Mouse (Mus musculus): ENCODE data around the gene E4f1. TPM values are rescaled to one million over a fixed set of nuclear protein-coding genes. Genes with fewer than 3 reads are reported as not detected.
"Not testable (repeated sequence)": the region's sequence is repeated elsewhere in the genome, so short reads cannot be mapped to it uniquely, and the experiment has no call there.

E4f1 gene
- polyA plus RNA-seq, 1 experiment from 2014 or later: 38.4 TPM

- not testable (repeated sequence) for H3K4me1 ChIP-seq; H3K4me3 ChIP-seq; H3K27me3 ChIP-seq; ATAC-seq (ENCODE audit: insufficient number of reproducible peaks, insufficient read depth, low FRiP score, low TSS enrichment); H3K9me3 ChIP-seq; H3K4me2 ChIP-seq (replicated peaks); H3K9ac ChIP-seq; H3K27ac ChIP-seq
- H3K36me3 ChIP-seq: peaks cover 47% of the 10 kb centered on the region
- 91% methylated on average over 6 of the region's 8 CpGs for WGBS
These were observed 44.8 kb downstream of the E4f1 start for GRCm38 (mm10) chr17:24425326-24425725.

GRCm38 (mm10) chr17:24424489-24424888 is 45.6 kb downstream of the E4f1 start:
- peaks cover 55% of the 10 kb centered on the region for H3K36me3 ChIP-seq
- ATAC-seq (ENCODE audit: insufficient number of reproducible peaks, insufficient read depth, low FRiP score, low TSS enrichment): no peak

GRCm38 (mm10) chr17:24423114-24423513 is 47.0 kb downstream of the E4f1 start:
- no peak overlapping the region for H3K4me2 ChIP-seq (replicated peaks)
- H3K27me3 ChIP-seq: no peaks in the 10 kb centered on the region
- no peak for ATAC-seq (ENCODE audit: insufficient number of reproducible peaks, insufficient read depth, low FRiP score, low TSS enrichment)
- peaks cover 6% of the 10 kb centered on the region; the same call in 1 of the 2 replicates for H3K4me1 ChIP-seq
- no peak overlapping the region for H3K4me3 ChIP-seq
- H3K9me3 ChIP-seq: no peaks in the 10 kb centered on the region
- H3K9ac ChIP-seq: no peak overlapping the region
- no peak overlapping the region for H3K27ac ChIP-seq
- 94% methylated on average over 4 of the region's 4 CpGs for WGBS
- H3K36me3 ChIP-seq: peaks cover 68% of the 10 kb centered on the region

More at GRCm38 (mm10) chr17:24424489-24424888, 45.6 kb downstream of the E4f1 start:
- H3K9ac ChIP-seq: no peak overlapping the region
- H3K27ac ChIP-seq: no peak overlapping the region
- H3K4me3 ChIP-seq: no peak overlapping the region
- H3K27me3 ChIP-seq: no peaks in the 10 kb centered on the region
- H3K4me1 ChIP-seq: peaks cover 6% of the 10 kb centered on the region
- H3K4me2 ChIP-seq (replicated peaks): no peak overlapping the region
- no peaks in the 10 kb centered on the region for H3K9me3 ChIP-seq
- 92% methylated on average over 5 of the region's 5 CpGs for WGBS

- Histone ChIP-seq H3K27ac (no peak overlapping the region), H3K9ac (peak overlapping the region; percentile 85; the same call in 1 of the 2 replicates), H3K27me3 (no peaks in the 10 kb centered on the region), H3K9me3 (no peaks in the 10 kb centered on the region), H3K4me2 (replicated peaks) (peak overlapping the region; percentile 92), H3K36me3 (peaks cover 38% of the 10 kb centered on the region), H3K4me3 (peak overlapping the region; percentile 83), H3K4me1 (peaks cover 29% of the 10 kb centered on the region)
- WGBS: 87% methylated on average over 3 of the region's 3 CpGs
- ATAC-seq (ENCODE audit: insufficient number of reproducible peaks, insufficient read depth, low FRiP score, low TSS enrichment): no peak
These were observed 54.0 kb downstream of the E4f1 start for GRCm38 (mm10) chr17:24416051-24416652.

- Histone ChIP-seq H3K4me3 (peak overlapping the region; percentile 83), H3K27ac (peak overlapping the region; percentile 87), H3K27me3 (no peaks in the 10 kb centered on the region), H3K9ac (peak overlapping the region; percentile 85), H3K9me3 (no peaks in the 10 kb centered on the region), H3K4me2 (replicated peaks) (peak overlapping the region; percentile 92), H3K36me3 (peaks cover 35% of the 10 kb centered on the region), H3K4me1 (peaks cover 29% of the 10 kb centered on the region)
- no peak for ATAC-seq (ENCODE audit: insufficient number of reproducible peaks, insufficient read depth, low FRiP score, low TSS enrichment)
- under 1% methylated on average over 21 of the region's 21 CpGs for WGBS
These were observed 55.1 kb downstream of the E4f1 start for GRCm38 (mm10) chr17:24415011-24415410.

GRCm38 (mm10) chr17:24414230-24414976 is 55.7 kb downstream of the E4f1 start, which contains the start of gene Rnps1:
Rnps1 (plus strand) TSS chr17:24414565.
- WGBS: under 1% methylated on average over 63 of the region's 64 CpGs
- no peaks in the 10 kb centered on the region for H3K27me3 ChIP-seq
- peak within 1 kb of the TSS; percentile 87 for H3K27ac ChIP-seq
- ATAC-seq (ENCODE audit: insufficient number of reproducible peaks, insufficient read depth, low FRiP score, low TSS enrichment): peak; percentile 94
- no peaks in the 10 kb centered on the region for H3K9me3 ChIP-seq
- H3K4me1 ChIP-seq: peaks cover 29% of the 10 kb centered on the region
- H3K36me3 ChIP-seq: peaks cover 35% of the 10 kb centered on the region
- peak within 1 kb of the TSS; percentile 85 for H3K9ac ChIP-seq
- peak within 1 kb of the TSS; percentile 92 for H3K4me2 ChIP-seq (replicated peaks)
- peak within 1 kb of the TSS; percentile 83 for H3K4me3 ChIP-seq

GRCm38 (mm10) chr17:24413557-24414211 is 56.4 kb downstream of the E4f1 start:
- peak overlapping the region; percentile 83 for H3K4me3 ChIP-seq
- H3K4me1 ChIP-seq: peaks cover 29% of the 10 kb centered on the region
- peak overlapping the region; percentile 59 for H3K9ac ChIP-seq
- H3K27me3 ChIP-seq: no peaks in the 10 kb centered on the region
- peaks cover 36% of the 10 kb centered on the region for H3K36me3 ChIP-seq
- peak overlapping the region; percentile 92 for H3K4me2 ChIP-seq (replicated peaks)
- H3K27ac ChIP-seq: peak overlapping the region; percentile 78
- H3K9me3 ChIP-seq: no peaks in the 10 kb centered on the region
- peak; percentile 25; the same call in 1 of the 2 replicates for ATAC-seq (ENCODE audit: insufficient number of reproducible peaks, insufficient read depth, low FRiP score, low TSS enrichment)
- WGBS: 33% methylated on average over 22 of the region's 22 CpGs

GRCm38 (mm10) chr17:24407116-24407803 is 62.9 kb downstream of the E4f1 start:
- Histone ChIP-seq H3K9ac (no peak overlapping the region), H3K36me3 (peaks cover 39% of the 10 kb centered on the region), H3K4me1 (no peaks in the 10 kb centered on the region), H3K4me2 (replicated peaks) (no peak overlapping the region), H3K27me3 (no peaks in the 10 kb centered on the region), H3K27ac (no peak overlapping the region), H3K9me3 (no peaks in the 10 kb centered on the region), H3K4me3 (no peak overlapping the region)
- no peak for ATAC-seq (ENCODE audit: insufficient number of reproducible peaks, insufficient read depth, low FRiP score, low TSS enrichment)
- WGBS: 82% methylated on average over 12 of the region's 12 CpGs

GRCm38 (mm10) chr17:24402371-24402770 is 67.7 kb downstream of the E4f1 start:
- no peak overlapping the region for H3K9ac ChIP-seq
- no peak overlapping the region for H3K4me2 ChIP-seq (replicated peaks)
- ATAC-seq (ENCODE audit: insufficient number of reproducible peaks, insufficient read depth, low FRiP score, low TSS enrichment): no peak
- H3K4me1 ChIP-seq: no peaks in the 10 kb centered on the region
- no peaks in the 10 kb centered on the region for H3K27me3 ChIP-seq
- WGBS: 80% methylated on average over 3 of the region's 3 CpGs
- no peaks in the 10 kb centered on the region for H3K9me3 ChIP-seq
- peaks cover 7% of the 10 kb centered on the region; the same call in 1 of the 2 replicates for H3K36me3 ChIP-seq
- no peak overlapping the region for H3K27ac ChIP-seq
- no peak overlapping the region for H3K4me3 ChIP-seq

GRCm38 (mm10) chr17:24394456-24394855 is 75.7 kb downstream of the E4f1 start:
- Histone ChIP-seq H3K4me2 (replicated peaks) (no peak overlapping the region), H3K9ac (no peak overlapping the region), H3K9me3 (no peaks in the 10 kb centered on the region), H3K4me1 (no peaks in the 10 kb centered on the region), H3K27ac (no peak overlapping the region), H3K4me3 (no peak overlapping the region), H3K27me3 (no peaks in the 10 kb centered on the region), H3K36me3 (no peaks in the 10 kb centered on the region)
- ATAC-seq (ENCODE audit: insufficient number of reproducible peaks, insufficient read depth, low FRiP score, low TSS enrichment): no peak
- 85% methylated on average over 7 of the region's 7 CpGs for WGBS

Measured in embryonic facial prominence, embryonic 12.5 days (tissue).